Mouse (Mus musculus) urinary bladder, adult 18-20 months (tissue): ENCODE results near the gene Negr1.

ENCODE experiments used
- DNase-seq, 2 experiments: peaks; one replicate each; pipeline ENCODE4 v3.0.0; 2022; ENCODE audit warnings: low spot score in 2 of 2, mixed read lengths in 2 of 2

Gene Negr1

GRCm38 (mm10) chr3:156903925-156904576 is 342.5 kb downstream of the Negr1 start:
- no peak for DNase-seq

GRCm38 (mm10) chr3:156912816-156913215 is 351.2 kb downstream of the Negr1 start:
- DNase-seq, result no peak

GRCm38 (mm10) chr3:156921369-156921768 is 359.8 kb downstream of the Negr1 start:
- no peak for DNase-seq

GRCm38 (mm10) chr3:156923159-156923558 is 361.6 kb downstream of the Negr1 start:
- no peak for DNase-seq

GRCm38 (mm10) chr3:156925102-156925501 is 363.5 kb downstream of the Negr1 start:
- no peak for DNase-seq

GRCm38 (mm10) chr3:156928396-156929061 is 366.9 kb downstream of the Negr1 start:
- no peak for DNase-seq

GRCm38 (mm10) chr3:156929062-156929397 is 367.4 kb downstream of the Negr1 start:
- no peak for DNase-seq

- DNase-seq, result no peak
Observed at GRCm38 (mm10) chr3:156929677-156930440, 368.3 kb downstream of the Negr1 start.

GRCm38 (mm10) chr3:156931011-156931410 is 369.4 kb downstream of the Negr1 start:
- DNase-seq, result no peak

GRCm38 (mm10) chr3:156931540-156931939 is 369.9 kb downstream of the Negr1 start:
- no peak for DNase-seq

- DNase-seq, result no peak
Observed at GRCm38 (mm10) chr3:156934778-156935290, 373.2 kb downstream of the Negr1 start.

- DNase-seq, result no peak
Observed at GRCm38 (mm10) chr3:156947404-156947803, 385.8 kb downstream of the Negr1 start.

- no peak for DNase-seq
Observed at GRCm38 (mm10) chr3:156952970-156953369, 391.4 kb downstream of the Negr1 start.

- DNase-seq, result no peak
Observed at GRCm38 (mm10) chr3:156955094-156955493, 393.5 kb downstream of the Negr1 start.

GRCm38 (mm10) chr3:156958640-156959039 is 397.0 kb downstream of the Negr1 start:
- no peak for DNase-seq

GRCm38 (mm10) chr3:156968764-156969163 is 407.2 kb downstream of the Negr1 start:
- DNase-seq, result no peak

GRCm38 (mm10) chr3:156971104-156971503 is 409.5 kb downstream of the Negr1 start:
- no peak for DNase-seq

GRCm38 (mm10) chr3:156976816-156977215 is 415.2 kb downstream of the Negr1 start:
- DNase-seq, result no peak

- no peak for DNase-seq
Observed at GRCm38 (mm10) chr3:156980042-156980716, 418.6 kb downstream of the Negr1 start.

- no peak for DNase-seq
Observed at GRCm38 (mm10) chr3:156982102-156982501, 420.5 kb downstream of the Negr1 start.

GRCm38 (mm10) chr3:156987113-156987512 is 425.5 kb downstream of the Negr1 start:
- DNase-seq, result no peak

- DNase-seq, result no peak
Observed at GRCm38 (mm10) chr3:156992171-156992570, 430.6 kb downstream of the Negr1 start.
